Mouse (Mus musculus) retina, postnatal 1 day (tissue): Measurements from ENCODE around the gene Zbtb7a.

Source experiments
- DNase-seq: peaks from one replicate; pipeline ENCODE4 v3.0.0-alpha.2; 2012

Gene Zbtb7a

GRCm38 (mm10) chr10:81134966-81135681, at the start of gene Zbtb7a:
TSS of gene Zbtb7a (plus strand) at chr10:81135220.
- peak; percentile 53 for DNase-seq

- DNase-seq: peak; percentile 47
Observed at GRCm38 (mm10) chr10:81087021-81087420, 48.0 kb upstream of the Zbtb7a start.

GRCm38 (mm10) chr10:81089216-81089615, 45.8 kb upstream of the Zbtb7a start:
- DNase-seq: peak; percentile 77

- no peak for DNase-seq
Observed at GRCm38 (mm10) chr10:81090621-81091020, 44.4 kb upstream of the Zbtb7a start.

DNA sequence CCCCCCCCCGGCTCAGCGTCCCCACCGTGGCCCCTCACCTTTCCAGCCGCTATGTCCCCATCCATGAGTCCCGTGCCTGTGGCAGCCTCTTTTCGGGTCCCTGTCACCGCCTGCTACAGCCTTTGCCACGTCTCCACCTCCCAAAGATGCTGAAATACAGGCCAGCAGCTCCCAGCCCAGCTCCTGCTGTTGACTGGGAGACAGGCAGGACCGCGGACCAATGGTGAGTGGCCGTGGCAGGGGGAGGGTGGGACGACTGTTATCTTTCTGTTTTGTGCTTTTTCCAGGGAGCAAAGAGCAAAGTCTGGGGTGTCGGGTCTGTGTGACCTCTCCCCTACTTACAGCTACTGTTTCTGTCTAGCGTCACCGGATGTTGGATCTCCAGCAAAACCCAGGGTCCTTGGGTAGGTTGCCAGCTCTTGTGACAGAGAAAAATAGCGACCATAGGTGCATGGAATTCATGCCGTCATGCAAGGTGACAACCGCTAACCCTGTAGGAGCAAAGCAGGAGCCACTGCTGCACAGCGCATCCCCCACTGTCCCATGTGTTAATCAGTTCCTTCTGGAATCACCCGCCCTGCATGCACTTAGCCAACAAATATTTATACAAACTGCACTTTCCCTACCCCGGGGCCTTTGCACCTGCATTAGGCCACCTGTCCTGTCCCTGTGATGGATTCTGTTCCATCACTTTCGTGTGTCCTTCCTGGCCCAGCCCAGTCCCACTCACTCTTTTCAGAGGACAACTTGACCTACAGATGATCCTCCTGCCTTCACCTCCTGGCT, 42.4 kb upstream of the Zbtb7a start:
- DNase-seq: no peak

- no peak for DNase-seq
Observed at GRCm38 (mm10) chr10:81094931-81095678, 39.9 kb upstream of the Zbtb7a start.

DNA sequence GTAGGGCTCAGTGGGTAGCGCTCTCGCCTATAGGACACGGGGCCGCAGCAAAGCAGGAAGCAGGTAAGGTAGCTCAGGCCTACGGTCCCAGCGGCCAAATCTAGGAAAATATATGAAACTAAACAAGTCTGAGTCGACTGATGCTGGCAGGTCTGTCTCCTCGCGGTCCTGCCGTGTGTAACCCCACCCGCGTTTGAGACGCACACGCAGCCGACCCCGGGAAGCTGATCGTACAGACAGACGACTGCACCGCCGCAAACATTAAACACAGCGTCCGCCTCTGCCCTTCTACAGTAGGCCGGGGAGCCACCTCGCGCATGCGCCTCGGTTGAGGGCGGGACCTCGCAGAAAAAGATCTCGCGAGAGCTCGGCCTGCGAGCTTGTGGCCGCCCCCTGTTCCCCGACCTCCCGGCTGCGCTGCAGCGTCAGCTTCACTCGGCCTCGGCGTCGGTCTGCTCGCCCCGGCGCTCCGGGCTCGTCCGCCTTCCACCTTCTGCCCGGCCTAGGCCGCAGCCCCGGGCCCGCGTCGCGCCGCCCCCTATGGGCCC, 29.4 kb upstream of the Zbtb7a start, which contains the start of gene Map2k2:
TSS of gene Map2k2 (plus strand) at position 351 of the 548 bp plus-strand sequence.
- peak; percentile 98 for DNase-seq

DNA sequence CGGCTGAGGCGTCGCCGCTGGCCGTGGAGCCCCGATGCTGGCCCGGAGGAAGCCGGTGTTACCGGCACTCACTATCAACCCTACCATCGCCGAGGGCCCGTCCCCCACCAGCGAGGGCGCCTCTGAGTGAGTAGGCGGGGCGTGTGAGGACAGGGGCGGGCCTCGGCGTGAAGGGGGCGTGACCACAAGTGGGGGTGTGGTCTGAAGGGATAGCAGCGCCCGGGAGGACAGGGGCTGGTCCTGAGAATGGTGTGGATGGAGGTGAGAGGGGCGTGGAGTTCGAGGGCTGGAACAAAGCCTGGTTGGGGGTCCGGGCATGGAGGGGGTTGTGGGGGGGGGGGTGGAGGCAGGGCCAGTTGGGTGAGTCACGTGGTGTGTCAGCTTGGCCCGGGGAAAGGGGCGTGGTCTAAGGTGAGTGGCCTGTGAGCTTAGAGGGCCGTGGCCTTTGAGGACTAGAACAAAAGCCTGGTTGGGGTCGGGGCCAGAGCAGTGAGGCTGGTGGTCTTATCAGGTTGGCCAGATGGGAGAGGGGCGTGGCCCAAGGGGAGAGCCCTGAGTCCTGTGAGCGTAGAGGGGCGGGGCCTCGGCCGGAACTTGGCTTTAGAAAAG, 28.8 kb upstream of the Zbtb7a start:
- peak; percentile 94 for DNase-seq

DNA sequence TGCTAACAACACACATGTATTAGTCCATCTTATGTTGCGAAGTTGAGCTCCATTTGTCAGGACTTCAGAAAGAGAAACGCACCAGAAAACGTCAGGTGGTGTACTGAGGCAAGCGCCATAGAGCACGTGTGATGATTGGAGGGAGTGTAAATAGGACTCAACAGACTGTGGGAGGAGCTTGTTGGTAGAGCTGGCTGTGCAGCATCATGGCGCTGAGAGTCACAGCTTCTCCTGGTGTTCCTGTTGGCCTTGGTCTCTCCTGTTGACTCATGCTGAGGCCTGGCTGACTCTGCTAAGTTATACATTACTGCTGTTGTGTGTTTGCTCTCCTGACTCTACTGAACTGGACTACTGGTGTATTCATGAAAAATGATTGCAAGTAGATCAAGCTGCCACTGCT, 22.1 kb upstream of the Zbtb7a start:
- DNase-seq: no peak

DNA sequence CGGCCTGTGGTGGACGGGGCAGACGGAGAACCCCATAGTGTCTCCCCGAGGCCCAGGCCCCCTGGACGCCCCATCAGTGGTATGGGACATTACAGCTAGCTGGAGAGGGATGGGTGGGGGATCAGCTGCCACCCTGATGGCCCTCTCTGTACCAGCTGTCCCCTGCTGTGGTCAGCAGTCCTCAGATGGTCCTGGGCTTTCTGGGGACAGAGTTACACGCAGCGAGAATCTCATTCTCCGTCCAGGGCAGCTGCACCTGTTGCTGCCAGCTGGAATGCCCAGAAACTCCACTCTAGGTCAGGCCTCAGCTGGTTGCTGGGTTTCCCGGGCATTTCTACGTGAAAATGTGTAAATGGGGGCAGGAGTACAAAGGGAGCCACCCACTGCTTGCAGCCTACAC, 15.4 kb upstream of the Zbtb7a start:
- no peak for DNase-seq

DNA sequence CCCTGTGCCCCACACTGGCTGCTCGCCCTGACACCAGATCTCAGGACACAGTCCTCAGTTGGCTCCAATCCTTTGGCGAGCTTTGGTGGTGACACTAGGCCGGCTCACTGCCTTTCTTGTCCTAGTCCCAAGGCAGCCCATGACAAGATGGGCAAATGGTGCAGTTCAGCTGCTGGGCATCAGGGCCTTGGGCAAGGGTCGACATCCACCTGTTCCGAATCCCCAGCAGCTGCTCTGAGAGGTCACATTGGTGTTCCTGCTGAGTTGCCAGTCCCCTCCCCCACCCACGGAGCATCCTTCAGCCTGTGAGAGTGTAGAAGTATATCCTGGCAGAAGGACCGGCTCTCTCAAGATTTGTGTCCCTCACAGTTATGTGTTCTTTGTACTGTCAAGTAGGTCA, 14.4 kb upstream of the Zbtb7a start:
- DNase-seq: no peak

DNA sequence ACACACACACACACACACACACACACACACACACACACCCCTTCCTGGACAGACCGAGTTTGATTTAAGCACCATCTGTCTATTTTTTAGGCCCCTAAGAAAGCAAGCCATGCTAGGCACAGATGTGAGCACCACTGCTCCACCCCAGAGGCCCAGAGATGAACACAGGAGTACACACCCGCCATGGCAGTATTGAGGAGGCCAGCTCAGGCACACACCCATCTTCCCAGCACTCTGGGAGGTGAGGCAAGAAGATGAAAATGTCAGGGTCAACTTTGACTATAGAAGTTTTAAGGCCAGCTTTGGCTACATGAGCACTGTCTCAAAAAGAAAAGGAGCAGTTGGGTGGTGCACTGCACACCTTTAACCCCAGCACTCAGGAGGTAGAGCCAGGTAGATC, 12.1 kb upstream of the Zbtb7a start:
- no peak for DNase-seq

DNA sequence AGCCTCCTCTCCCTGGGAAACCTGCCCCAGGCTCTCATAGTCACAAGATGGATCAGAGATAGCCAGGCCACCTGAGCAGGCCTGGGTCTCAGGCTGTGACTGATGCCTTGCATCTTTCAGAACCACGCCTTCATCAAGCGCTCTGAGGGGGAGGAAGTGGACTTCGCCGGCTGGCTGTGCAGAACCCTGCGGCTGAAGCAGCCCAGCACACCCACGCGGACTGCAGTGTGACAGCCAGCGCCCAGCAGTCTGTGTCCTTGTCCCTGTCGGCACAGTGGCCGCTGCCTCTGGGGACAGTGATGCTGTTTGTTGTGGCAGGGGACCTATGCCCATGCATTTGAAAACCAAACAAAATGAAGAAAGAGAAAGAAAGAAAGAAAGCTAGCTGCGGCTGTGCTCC, 11.5 kb upstream of the Zbtb7a start:
- no peak for DNase-seq

- DNase-seq: peak; percentile 19
Observed at GRCm38 (mm10) chr10:81134181-81134587, 836 bp upstream of the Zbtb7a start.

GRCm38 (mm10) chr10:81135831-81136705, 1.0 kb downstream of the Zbtb7a start:
- DNase-seq: peak; percentile 89

DNA sequence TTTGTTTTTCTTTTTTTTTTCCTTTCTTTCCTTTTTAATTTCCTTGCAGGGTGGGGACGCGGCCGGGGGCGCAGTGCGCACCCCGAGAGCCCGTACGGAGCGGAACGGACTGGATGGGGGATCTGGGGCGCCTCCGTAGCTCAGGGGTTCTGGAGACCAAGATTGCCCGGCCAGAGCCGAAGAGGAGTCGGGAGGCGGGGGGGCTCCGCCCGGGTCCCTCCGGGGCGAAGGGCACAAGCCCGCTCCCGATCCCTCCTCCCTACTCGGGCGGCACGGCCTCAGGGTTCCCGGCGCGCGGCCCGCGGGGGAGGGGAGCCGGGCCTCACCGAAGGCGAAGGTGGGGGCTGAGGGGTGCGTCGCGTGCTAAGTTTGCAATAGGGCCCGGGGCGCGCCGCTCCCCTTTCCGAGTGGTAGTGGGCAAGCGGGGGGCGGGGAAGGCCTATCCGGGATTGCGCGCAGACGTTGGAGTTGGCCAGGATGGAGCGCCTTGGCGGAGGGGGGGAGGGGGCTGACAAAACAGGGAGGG, 1.7 kb downstream of the Zbtb7a start:
- no peak for DNase-seq

GRCm38 (mm10) chr10:81137252-81138130, 2.5 kb downstream of the Zbtb7a start:
- DNase-seq: peak; percentile 99

GRCm38 (mm10) chr10:81138131-81138782, 3.2 kb downstream of the Zbtb7a start:
- peak; percentile 78 for DNase-seq

GRCm38 (mm10) chr10:81138821-81139528, 4.0 kb downstream of the Zbtb7a start:
- DNase-seq: no peak
